In the genomic region with DNA sequence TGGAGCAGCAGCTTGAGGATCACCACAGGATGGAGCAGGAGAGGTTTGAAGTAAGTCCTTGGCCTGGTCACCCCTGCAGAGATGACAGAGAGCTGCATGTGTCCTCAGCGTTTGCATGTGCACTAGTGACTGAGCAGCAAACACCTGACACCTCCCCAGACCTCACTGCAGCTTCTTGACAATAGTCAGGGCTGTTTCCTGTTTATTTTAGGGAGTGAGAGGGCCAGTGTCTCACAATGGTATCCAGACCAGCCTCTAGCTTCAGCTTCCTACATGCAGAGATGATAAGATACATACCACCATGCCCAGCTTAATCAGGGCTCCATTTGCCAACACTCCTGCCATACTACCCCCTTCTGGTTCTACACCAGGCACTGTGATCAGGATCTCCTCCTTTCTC, we compare ENCODE assay signal across 18 mouse cellular contexts.
"Had no signal": no experiment of that assay in that cellular context is flagged by ENCODE, and none has a peak within 500 bp of the region (broad histone marks: within the 10 kb centered on the region; RNA-seq: fewer than 3 reads in every experiment).

No protein-coding gene starts in this region.

- H3K9ac ChIP-seq: liver, embryonic 13.5 days; lung, embryonic 15.5 days; midbrain, embryonic 13.5 days; neural tube, embryonic 13.5 days; stomach, embryonic 15.5 days had no signal

- ATAC-seq: midbrain, embryonic 13.5 days; midbrain, embryonic 16.5 days had no signal

- H3K4me2 ChIP-seq: liver, embryonic 13.5 days; lung, embryonic 15.5 days; midbrain, embryonic 13.5 days; neural tube, embryonic 13.5 days; stomach, embryonic 15.5 days had no signal

- H3K27me3 ChIP-seq: liver, embryonic 13.5 days; lung, embryonic 15.5 days; midbrain, embryonic 13.5 days; neural tube, embryonic 13.5 days; stomach, embryonic 15.5 days had no signal

- H3K4me3 ChIP-seq: left cerebral cortex, adult 2 months; liver, embryonic 13.5 days; lung, embryonic 15.5 days; midbrain, embryonic 10.5 days; midbrain, embryonic 13.5 days; myocyte; neural tube, embryonic 13.5 days; stomach, embryonic 15.5 days had no signal

- H3K27ac ChIP-seq: left cerebral cortex, adult 2 months; liver, embryonic 13.5 days; lung, embryonic 15.5 days; midbrain, embryonic 10.5 days; midbrain, embryonic 13.5 days; neural tube, embryonic 13.5 days; stomach, embryonic 15.5 days had no signal

- H3K4me1 ChIP-seq: liver, embryonic 13.5 days; lung, embryonic 15.5 days; midbrain, embryonic 10.5 days; midbrain, embryonic 13.5 days; neural tube, embryonic 13.5 days; stomach, embryonic 15.5 days had no signal

- DNase-seq: kidney, adult 18-20 months; kidney, adult 9 months; kidney, postnatal 14 days; kidney, postnatal 4 days; layer of hippocampus, postnatal 36 days; liver, embryonic 13.5 days; retina, postnatal 1 day; right cerebral cortex, postnatal 25 days; spleen, adult 18-20 months; thymus, postnatal 25 days had no signal

- H3K9me3 ChIP-seq: liver, embryonic 13.5 days; lung, embryonic 15.5 days; midbrain, embryonic 10.5 days; midbrain, embryonic 13.5 days; neural tube, embryonic 13.5 days; stomach, embryonic 15.5 days had no signal
